Mouse (Mus musculus) G1E (cell line): ENCODE measurements at regions not wholly inside any gene's neighbourhood (a gene's known extent, or its start where the extent isn't known, plus 50 kb on each side); places are given as distances from the start of the nearest gene placed in this dataset.

ENCODE experiments used
- CTCF ChIP-seq: IDR thresholded peaks from 2 replicates; pipeline ENCODE4 v1.5.1; 2012; ENCODE audit warnings: low read depth, low read length, inconsistent platforms, mixed read lengths
- GATA1 ChIP-seq: IDR thresholded peaks from 2 replicates; pipeline ENCODE4 v1.6.1; 2012; ENCODE audit warnings: borderline replicate concordance, low read length, inconsistent platforms, mixed read lengths

DNA sequence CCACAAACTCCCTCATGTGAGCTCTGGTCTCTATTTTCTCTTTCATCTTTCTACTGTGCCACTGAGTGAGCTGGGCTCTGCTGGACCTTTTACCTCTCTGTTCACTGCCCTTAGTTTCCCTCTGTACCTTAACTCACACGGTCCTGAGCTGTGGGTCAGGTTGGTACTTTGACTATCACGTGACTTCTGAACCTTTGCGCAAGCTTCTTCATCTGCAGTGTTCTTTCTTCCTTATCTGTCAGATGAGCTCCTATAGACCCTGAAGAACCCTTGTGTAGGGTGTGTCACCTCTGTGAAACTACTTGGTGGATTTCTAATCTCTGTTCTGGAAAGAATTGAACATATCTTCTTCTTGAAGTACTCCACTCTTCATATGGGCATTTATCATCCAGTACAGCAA, 279.3 kb downstream of the Rps24 start:
- TF ChIP-seq GATA1 = no peak
- TF ChIP-seq CTCF = no peak
